Mouse (Mus musculus): ENCODE measurements around the gene Git1.

Gene Git1

DNA sequence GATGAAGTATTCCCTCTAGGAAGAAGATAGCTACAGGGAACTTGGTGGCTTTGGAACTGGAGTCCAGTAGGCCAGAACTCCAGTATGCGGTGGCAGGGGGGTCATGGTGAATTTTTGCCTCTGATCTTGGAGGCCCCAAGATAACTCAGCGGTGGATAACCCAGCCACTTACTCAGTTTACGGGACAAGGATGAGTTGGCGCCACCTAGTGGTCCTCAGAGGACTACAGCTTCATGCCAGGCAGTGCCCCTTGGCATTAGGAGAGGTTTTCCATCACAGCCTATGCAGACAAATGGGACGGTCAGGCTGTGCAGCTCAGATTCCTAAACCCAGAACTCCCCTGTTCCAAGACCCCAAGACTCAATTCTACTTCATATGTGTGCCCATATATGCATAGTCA is 8.0 kb downstream of the Git1 start:
- DNase-seq (ENCODE audit: low read depth, low spot score), result peak; percentile 91

DNA sequence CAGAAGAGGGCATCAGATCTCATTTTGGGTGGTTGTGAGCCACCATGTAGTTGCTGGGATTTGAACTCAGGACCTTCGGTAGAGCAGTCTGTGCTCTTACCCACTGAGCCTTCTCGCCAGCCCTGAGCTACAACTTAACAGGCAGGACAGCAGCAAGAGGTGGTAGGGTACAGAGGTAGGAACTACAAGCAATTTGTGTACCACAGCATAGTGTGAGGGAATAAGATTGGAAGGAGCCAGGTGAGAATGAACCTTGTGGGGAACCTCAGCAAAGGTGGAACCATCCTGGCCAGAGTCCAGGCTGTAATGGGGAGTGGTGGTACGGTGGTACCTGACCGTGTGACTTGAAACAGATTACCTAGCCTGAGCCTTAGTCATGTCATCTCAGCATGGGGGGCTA is 8.6 kb downstream of the Git1 start:
- no peak for DNase-seq (ENCODE audit: low read depth, low spot score)

DNA sequence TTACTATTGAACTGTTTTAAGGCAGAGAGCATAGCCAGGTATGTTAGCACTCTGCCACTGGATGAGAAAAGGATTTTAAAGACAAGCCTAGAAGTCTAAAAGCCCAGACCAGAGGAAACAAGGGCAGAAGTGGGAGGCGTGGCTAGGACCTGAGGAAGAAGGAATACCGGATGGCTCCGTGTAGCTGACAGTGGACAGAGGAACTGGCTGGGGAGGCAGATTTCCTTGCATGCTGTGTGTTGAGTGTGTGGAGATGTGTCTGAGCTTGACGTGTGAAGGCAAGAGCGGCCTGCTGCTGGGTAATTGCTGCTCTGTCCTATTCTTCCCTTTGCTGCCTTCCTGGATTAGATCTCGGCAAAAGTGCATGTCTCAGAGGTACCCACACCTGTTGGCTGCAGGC is 9.1 kb downstream of the Git1 start:
- DNase-seq (ENCODE audit: low read depth, low spot score), result no peak

DNA sequence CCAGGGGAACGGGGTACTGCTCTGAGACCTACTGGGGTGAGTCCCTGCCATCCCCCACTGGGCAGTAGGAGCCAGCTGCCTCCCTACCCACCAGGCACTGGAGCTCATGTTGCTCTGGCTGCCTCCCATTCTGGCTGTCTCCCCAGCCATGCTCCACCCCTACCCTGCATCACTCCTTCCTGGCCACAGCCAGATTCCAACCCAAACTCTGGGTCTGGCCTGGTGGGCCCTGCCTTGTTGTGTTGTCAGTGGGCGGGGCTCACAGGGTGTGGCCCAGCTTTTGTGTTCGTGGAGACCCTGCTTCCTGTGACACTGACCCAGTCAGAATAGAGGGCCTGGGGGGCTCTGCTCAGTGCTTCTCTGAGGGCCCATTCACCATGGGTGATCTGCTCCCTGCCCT is 10.1 kb downstream of the Git1 start:
- DNase-seq (ENCODE audit: low read depth, low spot score), result no peak

DNA sequence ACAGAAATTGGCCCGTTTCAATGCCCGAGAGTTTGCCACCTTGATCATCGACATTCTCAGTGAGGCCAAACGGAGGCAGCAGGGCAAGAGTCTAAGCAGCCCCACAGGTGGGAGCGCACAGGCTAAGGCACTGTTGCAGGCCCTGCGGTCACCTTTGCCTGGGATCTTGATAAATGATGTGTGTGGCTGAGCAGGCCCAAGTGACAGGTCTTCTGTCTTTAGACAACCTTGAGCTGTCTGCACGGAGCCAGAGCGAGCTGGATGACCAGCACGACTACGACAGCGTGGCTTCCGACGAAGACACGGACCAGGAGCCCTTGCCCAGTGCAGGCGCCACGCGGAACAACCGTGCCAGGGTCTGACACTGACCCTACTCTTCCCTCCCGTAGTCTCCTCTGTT is 11.0 kb downstream of the Git1 start:
- DNase-seq (ENCODE audit: low read depth, low spot score), result no peak

DNA sequence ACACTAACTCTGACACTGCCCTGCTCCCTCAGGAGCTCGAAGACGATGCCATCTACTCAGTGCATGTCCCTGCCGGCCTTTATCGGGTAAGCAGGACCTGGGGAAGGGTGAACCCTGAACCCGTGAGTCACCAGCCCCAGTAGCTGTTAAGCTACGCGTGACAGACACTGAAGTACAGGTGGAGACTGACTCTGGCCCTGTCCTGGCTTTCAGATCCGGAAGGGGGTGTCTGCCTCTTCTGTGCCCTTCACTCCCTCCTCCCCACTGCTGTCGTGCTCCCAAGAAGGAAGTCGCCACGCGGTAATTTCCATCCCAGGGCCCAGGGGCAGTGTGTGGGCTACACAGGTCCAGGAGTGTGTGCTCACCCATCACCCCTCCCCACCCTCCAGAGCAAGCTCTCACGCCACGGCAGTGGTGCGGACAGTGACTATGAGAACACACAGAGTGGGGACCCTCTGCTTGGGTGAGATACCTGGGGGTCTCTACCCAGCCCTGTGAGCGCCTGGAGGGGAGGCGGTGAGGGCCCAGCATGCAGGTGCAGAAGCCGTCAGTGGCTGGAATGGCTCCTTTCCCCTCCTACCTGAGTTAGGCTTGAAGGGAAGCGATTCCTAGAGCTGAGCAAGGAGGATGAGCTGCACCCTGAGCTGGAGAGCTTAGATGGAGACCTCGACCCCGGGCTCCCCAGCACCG is 12.1 kb downstream of the Git1 start:
- no peak for DNase-seq (ENCODE audit: low read depth, low spot score)

DNA sequence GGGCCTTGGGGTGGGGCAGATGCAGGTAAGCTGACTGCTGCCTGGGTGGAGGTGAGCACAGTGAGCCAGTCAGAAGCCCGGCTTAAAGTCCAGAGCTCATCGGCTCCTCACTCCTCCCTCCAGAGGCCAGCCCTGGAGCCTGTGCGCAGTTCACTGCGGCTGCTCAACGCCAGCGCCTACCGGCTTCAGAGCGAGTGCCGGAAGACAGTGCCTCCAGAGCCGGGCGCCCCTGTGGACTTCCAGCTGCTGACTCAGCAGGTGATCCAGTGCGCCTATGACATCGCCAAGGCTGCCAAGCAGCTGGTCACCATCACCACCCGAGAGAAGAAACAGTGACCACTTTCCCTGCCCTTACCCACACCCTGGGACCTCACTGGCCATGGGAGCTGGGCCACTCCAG is 12.9 kb downstream of the Git1 start:
- DNase-seq (ENCODE audit: low read depth, low spot score), result no peak

DNA sequence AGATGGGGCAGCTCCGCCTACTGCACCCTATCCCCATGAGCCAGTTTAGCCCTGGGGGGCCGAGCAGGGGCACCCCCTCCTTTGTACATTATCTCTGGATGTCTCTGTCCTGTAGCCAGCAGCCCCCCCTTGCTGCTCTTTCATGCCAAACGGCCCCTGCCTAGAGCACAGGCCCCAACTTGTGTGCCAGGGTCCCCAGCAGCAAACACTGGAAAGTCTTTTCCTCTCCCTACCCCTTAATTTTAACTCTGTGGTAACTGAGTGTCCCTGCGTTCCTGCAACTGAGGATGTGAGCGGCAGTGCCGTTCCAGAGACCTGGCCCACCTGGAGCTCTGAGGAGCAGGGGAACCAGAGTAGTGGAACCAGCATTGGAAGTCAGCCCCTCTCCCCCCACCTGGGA is 13.6 kb downstream of the Git1 start:
- DNase-seq (ENCODE audit: low read depth, low spot score), result no peak

DNA sequence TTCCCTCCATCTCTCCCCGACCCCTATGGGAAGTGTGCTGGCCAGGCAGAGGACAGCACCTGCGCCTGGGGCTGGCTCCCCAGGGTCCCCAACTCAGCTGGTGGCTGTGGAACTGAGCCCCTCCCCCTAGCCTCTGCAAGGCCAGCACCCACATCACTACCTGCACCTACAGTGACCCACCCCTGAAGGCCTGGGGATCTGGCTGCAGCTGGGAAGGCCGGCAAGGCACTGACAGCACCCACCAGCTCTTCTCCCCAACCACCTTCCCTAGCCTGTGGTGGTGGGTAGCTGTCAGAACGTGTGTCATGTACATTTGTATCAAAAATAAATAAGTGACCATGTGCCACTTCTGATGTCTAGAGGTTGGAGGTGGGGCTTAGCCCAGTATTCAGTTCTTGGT is 14.1 kb downstream of the Git1 start:
- DNase-seq (ENCODE audit: low read depth, low spot score), result no peak

DNA sequence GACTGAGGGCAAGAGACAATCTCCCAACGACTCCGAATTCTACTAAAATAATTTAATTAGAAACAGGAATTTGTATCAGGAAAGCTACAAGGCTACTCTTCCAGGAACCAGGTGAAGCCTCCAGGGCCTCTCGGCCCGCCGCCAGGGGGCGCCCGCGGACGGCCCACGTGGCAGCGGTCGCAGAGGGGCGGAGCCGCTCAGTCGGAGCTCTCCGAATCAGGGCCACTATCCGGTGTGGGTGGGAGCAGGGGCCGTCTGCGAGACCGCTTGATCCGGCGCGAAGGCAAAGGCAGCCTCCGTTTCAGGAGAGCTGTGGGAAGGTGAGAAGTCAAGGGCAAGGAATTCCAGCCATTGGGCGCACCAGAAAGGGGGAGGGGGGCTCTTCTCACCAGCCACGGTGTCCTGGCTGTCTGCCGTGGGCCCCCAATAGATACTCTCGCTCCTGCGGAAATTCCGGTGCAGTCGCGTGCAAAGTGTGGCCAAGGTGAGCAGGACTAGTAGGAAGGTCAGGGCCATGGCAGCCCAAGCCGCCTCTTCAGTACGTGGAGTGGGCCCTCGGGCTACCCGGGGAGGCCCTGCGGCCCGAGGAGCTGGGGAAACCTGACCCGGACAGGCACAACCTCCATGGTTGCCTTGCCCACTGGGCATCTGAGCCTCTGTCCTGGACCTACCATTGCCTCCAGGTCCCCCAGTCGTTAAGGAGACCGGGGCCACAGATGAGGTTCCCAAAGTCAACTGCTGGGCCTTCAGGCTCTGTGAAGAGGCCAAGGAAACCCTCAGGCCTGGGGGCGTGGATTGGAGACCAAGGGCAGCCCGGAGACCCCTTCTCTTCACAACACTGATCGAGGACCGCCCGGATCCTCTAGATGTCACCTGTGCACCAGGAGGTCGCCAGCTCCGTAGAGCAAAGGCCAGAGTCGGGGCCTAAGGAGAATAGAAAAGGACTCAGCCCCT is 15.0 kb downstream of the Git1 start:
- DNase-seq (ENCODE audit: low read depth, low spot score), result peak; percentile 92

DNA sequence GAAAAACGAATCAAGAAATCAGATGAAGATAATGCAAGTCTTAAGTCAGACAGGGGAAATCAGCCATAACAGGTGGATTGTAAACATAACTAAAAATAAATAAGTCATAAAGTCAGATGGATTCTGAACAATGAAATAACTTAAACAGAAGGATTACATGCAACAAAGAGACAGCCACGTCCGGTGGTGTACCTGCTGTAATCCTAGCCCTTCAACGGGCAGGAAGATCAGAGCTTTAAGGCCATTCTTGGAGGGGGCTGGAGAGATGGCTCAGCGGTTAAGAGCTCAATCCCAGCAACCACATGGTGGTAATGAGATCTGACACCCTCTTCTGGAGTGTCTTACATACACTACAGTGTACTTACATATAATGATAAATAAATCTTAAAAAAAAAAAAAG is 18.0 kb downstream of the Git1 start:
- DNase-seq (ENCODE audit: low read depth, low spot score), result no peak

DNA sequence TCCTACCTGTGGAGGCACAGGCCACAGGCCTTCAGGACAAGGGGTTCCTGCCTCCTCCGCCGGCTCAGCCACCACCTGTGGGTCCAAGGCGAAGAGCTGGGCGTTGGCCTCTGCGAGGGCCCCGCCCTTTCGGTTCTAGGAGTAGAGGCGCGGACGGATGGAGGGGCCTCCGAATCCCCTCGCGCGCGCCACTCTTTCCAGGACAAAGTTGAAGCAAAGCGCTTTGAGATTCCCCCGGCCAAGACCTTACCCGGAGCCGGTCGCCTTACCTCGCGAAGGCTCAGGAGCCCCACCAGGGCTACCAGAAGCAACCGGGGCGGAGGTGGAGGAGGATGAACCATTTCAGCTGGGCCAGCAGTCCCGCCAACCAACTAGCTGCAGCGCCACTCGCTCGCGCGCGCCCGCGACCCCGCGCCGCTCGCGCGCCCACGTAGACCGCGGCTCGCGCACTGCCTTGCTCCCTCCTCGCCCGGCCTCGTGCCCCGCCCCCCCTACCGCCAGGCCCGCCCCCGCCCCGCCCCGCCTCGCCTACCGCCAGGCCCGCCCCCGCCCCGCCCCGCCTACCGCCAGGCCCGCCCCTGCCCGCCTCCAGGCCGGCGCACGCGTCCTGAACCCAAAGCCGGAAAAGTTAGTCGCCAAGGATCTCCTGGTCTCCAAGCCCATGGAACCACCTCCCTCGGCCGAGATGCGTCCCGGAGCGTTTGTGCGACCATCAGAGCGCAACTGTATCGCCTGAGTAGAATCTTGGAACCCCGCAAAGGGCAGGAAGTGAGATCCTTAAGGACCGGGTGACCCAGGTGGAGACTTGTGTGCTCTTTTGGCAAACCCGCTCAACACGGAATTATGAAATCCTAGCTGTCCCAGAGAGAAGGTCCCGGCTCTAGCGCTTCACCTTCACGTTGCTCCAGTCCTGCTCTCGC is 19.8 kb downstream of the Git1 start:
- DNase-seq (ENCODE audit: low read depth, low spot score), result peak; percentile 94

DNA sequence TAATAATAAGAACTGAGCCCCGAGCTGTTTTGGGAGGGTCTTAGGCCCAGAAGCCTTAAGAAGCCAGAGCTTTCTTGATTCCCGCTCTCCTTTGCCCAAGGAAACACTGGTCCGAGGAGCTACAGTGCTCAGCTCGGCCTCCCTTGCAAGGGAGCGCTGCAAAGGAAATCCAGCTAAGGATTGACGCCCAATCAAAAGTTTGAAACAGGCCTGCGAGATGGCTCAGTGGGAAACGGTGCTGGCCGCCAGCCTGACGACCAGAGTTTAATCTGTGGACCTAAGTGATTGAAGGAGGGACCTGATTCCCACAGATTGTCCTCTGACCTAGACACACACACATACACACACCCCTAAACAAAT is 20.4 kb downstream of the Git1 start:
- no peak for DNase-seq (ENCODE audit: low read depth, low spot score)

DNA sequence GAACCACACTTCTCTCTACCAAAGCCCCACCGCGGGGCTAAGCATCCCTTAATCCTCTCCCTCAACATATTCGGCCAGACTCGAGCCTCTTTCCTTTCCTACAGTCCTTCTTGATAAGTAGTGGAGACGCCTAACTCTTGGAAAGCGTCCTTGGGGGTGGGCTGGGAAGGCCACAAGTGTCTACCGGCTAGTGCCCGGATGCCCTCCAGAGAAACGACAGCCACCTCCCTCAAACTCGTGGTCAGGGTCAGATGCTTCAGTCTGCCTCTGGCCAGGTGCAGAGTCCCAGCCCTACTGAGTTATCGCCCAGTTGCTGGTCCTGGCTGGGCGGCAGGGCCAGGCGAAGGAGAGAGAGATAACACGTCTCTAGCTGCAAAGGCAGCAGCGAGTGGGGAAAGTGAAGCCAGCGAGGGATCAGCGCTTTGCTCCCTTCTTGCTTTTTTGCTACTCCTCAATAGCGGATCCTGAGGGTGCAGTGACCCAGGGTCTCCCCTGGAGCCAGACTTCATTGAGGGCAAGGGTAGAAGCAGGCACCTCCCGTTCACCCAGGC is 21.0 kb downstream of the Git1 start:
- peak; percentile 48 for DNase-seq (ENCODE audit: low read depth, low spot score)

DNA sequence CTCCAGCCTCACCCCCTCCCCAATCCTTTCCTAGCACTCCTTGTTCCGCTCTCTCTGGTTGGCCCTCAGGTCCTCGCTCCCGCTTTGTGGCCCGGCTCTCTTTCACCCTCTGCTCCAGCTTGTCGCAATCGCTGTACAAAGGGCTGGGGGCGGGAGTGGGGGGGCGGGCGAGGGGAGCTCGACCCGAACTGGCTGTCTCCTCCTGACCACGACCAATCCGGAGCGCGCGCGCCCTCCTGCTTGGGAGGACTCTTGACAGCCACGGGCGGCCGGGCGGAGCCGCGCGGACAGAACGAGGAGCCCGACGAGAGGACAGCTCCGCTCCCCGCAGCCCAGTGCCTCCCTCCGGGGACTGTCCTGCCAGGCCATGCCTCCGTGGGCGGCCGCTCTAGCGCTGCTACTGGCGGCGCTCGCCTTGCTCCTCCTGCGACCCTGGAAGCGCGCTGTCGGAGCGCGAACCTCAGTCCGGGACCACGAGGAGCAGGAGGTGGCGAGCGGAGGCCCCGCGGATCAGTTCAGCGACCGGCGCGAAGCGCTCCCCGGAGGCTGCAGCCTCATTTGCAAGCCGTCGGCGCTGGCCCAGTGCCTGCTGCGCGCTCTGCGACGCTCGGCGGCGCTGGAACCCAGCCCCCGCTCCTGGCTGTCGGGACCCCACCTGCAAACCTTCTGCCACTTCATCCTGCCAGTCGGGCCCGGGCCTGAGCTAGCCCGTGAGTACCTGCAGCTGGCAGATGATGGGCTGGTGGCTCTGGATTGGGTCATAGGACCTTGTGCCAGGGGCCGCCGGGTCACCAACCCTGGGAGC is 21.7 kb downstream of the Git1 start, which contains the start of gene Abhd15:
TSS of gene Abhd15 (plus strand) at position 290 of the 805 bp plus-strand sequence.
- DNase-seq (ENCODE audit: low read depth, low spot score), result peak; percentile 61

DNA sequence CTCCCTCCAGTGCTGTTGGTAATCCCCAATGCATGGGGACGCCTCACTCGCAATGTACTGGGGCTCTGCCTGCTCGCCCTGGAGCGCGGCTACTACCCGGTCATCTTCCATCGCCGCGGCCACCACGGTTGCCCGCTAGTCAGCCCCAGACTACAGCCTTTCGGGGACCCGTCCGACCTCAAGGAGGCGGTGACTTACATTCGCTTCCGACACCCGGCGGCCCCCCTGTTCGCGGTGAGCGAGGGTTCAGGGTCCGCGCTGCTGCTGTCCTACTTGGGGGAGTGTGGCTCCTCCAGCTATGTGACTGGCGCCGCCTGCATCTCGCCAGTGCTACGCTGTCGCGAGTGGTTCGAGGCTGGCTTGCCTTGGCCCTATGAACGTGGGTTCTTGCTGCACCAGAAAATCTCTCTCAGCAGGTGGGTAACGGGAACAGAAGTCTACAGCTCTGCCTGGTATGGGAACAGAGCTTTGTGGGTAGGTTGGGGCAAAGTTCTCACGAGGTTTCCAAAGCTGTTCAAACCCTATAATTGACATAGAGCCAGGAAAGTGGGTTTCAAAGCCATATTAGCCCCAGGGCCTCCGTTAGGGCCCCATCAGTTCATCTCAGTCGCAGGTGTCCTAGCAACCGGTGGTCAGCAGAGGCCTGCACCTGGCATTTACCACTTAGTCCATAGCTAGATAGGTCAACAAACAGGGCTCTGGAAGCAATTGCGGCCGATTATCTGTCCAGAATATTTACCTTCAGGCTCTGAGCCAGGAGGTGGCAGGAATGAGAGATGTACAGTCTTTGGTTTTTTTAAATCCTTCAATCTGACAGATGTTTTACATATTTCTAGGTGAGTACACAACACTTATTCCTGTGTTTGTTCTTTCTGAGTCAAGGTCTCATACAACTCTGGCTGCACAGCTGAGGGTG is 22.5 kb downstream of the Git1 start, which contains the start of gene Trp53i13:
TSS of gene Trp53i13 (minus strand) at position 344 of the 916 bp plus-strand sequence.
- peak; percentile 39 for DNase-seq (ENCODE audit: low read depth, low spot score)

DNA sequence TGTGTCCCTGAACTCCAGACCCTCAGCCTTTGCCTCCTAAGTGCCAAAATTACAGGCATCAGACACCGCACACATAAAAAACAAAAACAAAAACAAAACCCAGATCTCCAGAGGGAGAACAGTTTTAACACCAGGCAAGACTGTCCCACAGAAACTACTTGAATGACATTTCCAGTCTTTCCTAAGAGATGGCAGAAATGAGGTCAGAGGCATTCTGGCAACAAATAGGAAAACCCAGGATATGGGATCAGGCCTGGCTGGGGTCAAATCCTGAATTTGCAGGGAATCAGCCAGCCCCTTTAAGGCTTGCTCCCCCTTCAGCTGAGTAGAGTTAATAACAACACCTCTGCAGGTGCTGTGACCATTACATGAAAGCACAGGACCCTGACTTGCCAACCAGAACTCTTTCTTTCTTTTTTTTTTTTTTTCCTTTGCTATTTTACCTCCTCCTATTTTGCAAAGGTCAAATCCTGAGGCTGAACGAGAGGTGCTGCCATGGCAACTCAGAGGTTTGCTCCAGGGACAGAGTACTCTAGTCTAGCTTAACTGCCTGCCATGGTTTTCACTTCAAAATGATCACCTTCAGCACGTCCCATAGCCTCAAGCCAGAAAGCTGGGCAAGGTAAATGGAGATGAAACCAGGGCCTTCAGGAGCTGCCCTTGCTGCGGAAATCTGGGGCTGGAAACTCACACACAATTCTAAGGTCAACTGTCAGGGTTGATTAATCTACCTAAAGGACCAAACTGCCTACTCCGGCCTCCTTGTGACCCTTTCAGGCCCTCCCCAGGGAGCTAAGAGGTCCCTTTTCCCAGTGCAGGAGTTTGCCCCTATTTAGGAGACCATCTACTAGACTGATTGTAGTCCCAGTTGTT is 23.4 kb downstream of the Git1 start:
- no peak for DNase-seq (ENCODE audit: low read depth, low spot score)

DNA sequence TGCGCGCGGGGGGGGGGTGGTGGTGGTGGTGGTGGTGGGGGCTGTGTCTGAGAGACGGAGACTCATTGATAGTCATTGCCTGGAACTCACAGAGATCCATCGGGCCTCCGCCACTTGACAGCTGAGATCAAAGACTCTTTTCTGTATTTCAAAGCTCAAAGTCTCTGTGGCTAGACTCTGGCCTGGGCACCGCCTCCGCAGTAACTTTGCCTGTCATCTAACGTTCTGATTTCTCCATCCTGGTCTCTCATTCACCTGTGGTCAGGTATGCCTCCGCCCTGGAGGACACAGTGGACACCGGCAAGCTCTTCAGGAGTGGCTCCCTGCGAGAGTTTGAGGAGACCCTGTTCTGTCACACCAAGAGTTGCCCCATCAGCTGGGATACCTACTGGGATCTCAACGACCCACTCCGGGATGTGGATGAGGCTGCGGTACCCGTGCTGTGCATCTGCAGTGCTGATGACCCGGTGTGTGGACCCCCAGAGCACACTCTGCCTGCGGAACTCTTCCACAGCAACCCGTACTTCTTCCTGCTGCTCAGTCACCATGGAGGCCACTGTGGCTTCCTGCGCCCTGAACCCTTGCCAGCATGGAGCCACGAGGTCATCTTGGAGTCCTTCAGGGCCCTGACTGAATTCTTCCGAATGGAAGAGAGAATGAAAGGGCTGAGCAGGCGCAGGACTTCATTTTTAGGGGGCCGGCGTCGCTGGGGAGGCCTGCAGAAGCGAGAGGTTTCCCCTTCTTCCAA is 24.9 kb downstream of the Git1 start:
- DNase-seq (ENCODE audit: low read depth, low spot score), result peak; percentile 48
